Mouse (Mus musculus): ENCODE data around the gene Slc7a14.
"Not testable (repeated sequence)": the region's sequence is repeated elsewhere in the genome, so short reads cannot be mapped to it uniquely, and the experiment has no call there.

The Slc7a14 gene

GRCm38 (mm10) chr3:31309934-31310787 lies at the start of gene Slc7a14:
Slc7a14 (minus strand) TSS chr3:31310378.
- DNase-seq: no peak

- no peak for DNase-seq
Observed at GRCm38 (mm10) chr3:31346540-31346939, 36.4 kb upstream of the Slc7a14 start.

GRCm38 (mm10) chr3:31345766-31346165 lies 35.6 kb upstream of the Slc7a14 start:
- no peak for DNase-seq

- DNase-seq: no peak
Observed at GRCm38 (mm10) chr3:31339236-31339635, 29.1 kb upstream of the Slc7a14 start.

- no peak for DNase-seq
Observed at GRCm38 (mm10) chr3:31328237-31328836, 18.2 kb upstream of the Slc7a14 start.

GRCm38 (mm10) chr3:31327791-31328190 lies 17.6 kb upstream of the Slc7a14 start:
- DNase-seq: no peak

- no peak for DNase-seq
Observed at GRCm38 (mm10) chr3:31324231-31324654, 14.1 kb upstream of the Slc7a14 start.

GRCm38 (mm10) chr3:31309371-31309933 lies 726 bp downstream of the Slc7a14 start:
- no peak for DNase-seq

- DNase-seq: peak; percentile 49
Observed at GRCm38 (mm10) chr3:31308906-31309305, 1.3 kb downstream of the Slc7a14 start.

- DNase-seq: no peak
Observed at GRCm38 (mm10) chr3:31307936-31308335, 2.2 kb downstream of the Slc7a14 start.

- no peak for DNase-seq
Observed at GRCm38 (mm10) chr3:31291673-31292602, 18.2 kb downstream of the Slc7a14 start.

GRCm38 (mm10) chr3:31287421-31287948 lies 22.7 kb downstream of the Slc7a14 start:
- no peak for DNase-seq

- DNase-seq: no peak
Observed at GRCm38 (mm10) chr3:31281116-31281515, 29.1 kb downstream of the Slc7a14 start.

GRCm38 (mm10) chr3:31274875-31275274 lies 35.3 kb downstream of the Slc7a14 start:
- no peak for DNase-seq

GRCm38 (mm10) chr3:31273247-31273646 lies 36.9 kb downstream of the Slc7a14 start:
- DNase-seq: not testable (repeated sequence)

- DNase-seq: no peak
Observed at GRCm38 (mm10) chr3:31272635-31273034, 37.5 kb downstream of the Slc7a14 start.

- DNase-seq: no peak
Observed at GRCm38 (mm10) chr3:31269551-31270317, 40.4 kb downstream of the Slc7a14 start.

- no peak for DNase-seq
Observed at GRCm38 (mm10) chr3:31267921-31268320, 42.3 kb downstream of the Slc7a14 start.

- no peak for DNase-seq
Observed at GRCm38 (mm10) chr3:31266941-31267340, 43.2 kb downstream of the Slc7a14 start.

- DNase-seq: no peak
Observed at GRCm38 (mm10) chr3:31263535-31263934, 46.6 kb downstream of the Slc7a14 start.

- DNase-seq: no peak
Observed at GRCm38 (mm10) chr3:31261418-31262014, 48.7 kb downstream of the Slc7a14 start.
